15 mouse cellular contexts compared by ENCODE assay signal in genomic region chr4:55815832-55816231, GRCm38 (mm10).
DNase-seq lines count a peak whose midpoint lies in the region; ATAC-seq and TF ChIP-seq lines count a peak whose summit lies in the region.
"Had no signal": no experiment of that assay in that cellular context is flagged by ENCODE, and none has a peak within 500 bp of the region (broad histone marks: within the 10 kb centered on the region; RNA-seq: fewer than 3 reads in every experiment).

No protein-coding gene starts in this region.

- H3K4me3 ChIP-seq in midbrain, embryonic 11.5 days (ENCODE audit: low read depth, low read length): no peak overlapping the region
- H3K4me3 ChIP-seq in midbrain, postnatal 0 days (ENCODE audit: low read depth, low read length): no peak overlapping the region
- H3K4me3 ChIP-seq: forebrain, embryonic 15.5 days; limb, embryonic 12.5 days; neural tube, embryonic 12.5 days had no signal

- TF ChIP-seq CTCF in midbrain, postnatal 0 days (IDR thresholded peaks at IDR 0.05): no peak

- no peaks in the 10 kb centered on the region for H3K36me3 ChIP-seq in midbrain, embryonic 11.5 days (ENCODE audit: control insufficient read depth, insufficient read depth, low read length)
- H3K36me3 ChIP-seq in midbrain, postnatal 0 days (ENCODE audit: insufficient read depth, low read length): no peaks in the 10 kb centered on the region
- H3K36me3 ChIP-seq: forebrain, embryonic 15.5 days; G1E; limb, embryonic 12.5 days; neural tube, embryonic 12.5 days had no signal

- WGBS in midbrain, embryonic 11.5 days: 91% methylated on average over 3 of the region's 3 CpGs
- WGBS in midbrain, postnatal 0 days: 91% methylated on average over 3 of the region's 3 CpGs

- no peak overlapping the region for H3K27ac ChIP-seq in midbrain, embryonic 11.5 days (ENCODE audit: low read depth, low read length)
- H3K27ac ChIP-seq in midbrain, postnatal 0 days (ENCODE audit: low read depth, low read length): no peak overlapping the region
- H3K27ac ChIP-seq: forebrain, embryonic 15.5 days; limb, embryonic 12.5 days; neural tube, embryonic 12.5 days had no signal

- no peaks in the 10 kb centered on the region for H3K27me3 ChIP-seq in midbrain, embryonic 11.5 days (ENCODE audit: control insufficient read depth, insufficient read depth, low read length)
- no peaks in the 10 kb centered on the region for H3K27me3 ChIP-seq in midbrain, postnatal 0 days (ENCODE audit: insufficient read depth, low read length)
- H3K27me3 ChIP-seq: forebrain, embryonic 15.5 days; limb, embryonic 12.5 days; neural tube, embryonic 12.5 days had no signal

- peak; percentile 8 for DNase-seq in adrenal gland, adult 8-10 months
- DNase-seq in adrenal gland, adult 18-20 months (ENCODE audit: low spot score in 2 of 2): no peak
- DNase-seq in midbrain, embryonic 11.5 days (ENCODE audit: low spot score, missing footprints): peak; percentile 45
- DNase-seq in midbrain, postnatal 0 days (ENCODE audit: low spot score): no peak
- DNase-seq in lung, postnatal 14 days: peak; percentile 34
- no peak for DNase-seq in natural killer cell, adult 2 months (ENCODE audit: low spot score in 2 of 2)
- DNase-seq in retina, embryonic 14.5 days (ENCODE audit: low spot score): no peak
- DNase-seq in layer of hippocampus, adult 8-10 months (ENCODE audit: low spot score in 2 of 2): no peak
- DNase-seq: gastrocnemius, postnatal 36 days; retina, postnatal 1 day; spleen, adult 18-20 months had no signal

- no peaks in the 10 kb centered on the region for H3K4me1 ChIP-seq in midbrain, embryonic 11.5 days (ENCODE audit: control insufficient read depth, insufficient read depth, low read length)
- no peaks in the 10 kb centered on the region for H3K4me1 ChIP-seq in midbrain, postnatal 0 days (ENCODE audit: insufficient read depth, low read length)
- H3K4me1 ChIP-seq: forebrain, embryonic 15.5 days; limb, embryonic 12.5 days; neural tube, embryonic 12.5 days had no signal

- ATAC-seq in midbrain, embryonic 11.5 days (ENCODE audit: low FRiP score): no peak
- no peak for ATAC-seq in midbrain, postnatal 0 days (ENCODE audit: low FRiP score)
- ATAC-seq: forebrain, embryonic 15.5 days had no signal

- no peak overlapping the region for H3K4me2 ChIP-seq in midbrain, embryonic 11.5 days
- H3K4me2 ChIP-seq in midbrain, postnatal 0 days (ENCODE audit: low read depth, low read length, poor library complexity, severe bottlenecking): no peak overlapping the region
- H3K4me2 ChIP-seq: forebrain, embryonic 15.5 days; limb, embryonic 12.5 days; neural tube, embryonic 12.5 days had no signal

- no peak overlapping the region for H3K9ac ChIP-seq in midbrain, embryonic 11.5 days (ENCODE audit: low read length)
- no peak overlapping the region for H3K9ac ChIP-seq in midbrain, postnatal 0 days (replicated peaks; ENCODE audit: low read length, poor library complexity, severe bottlenecking)
- H3K9ac ChIP-seq: forebrain, embryonic 15.5 days; limb, embryonic 12.5 days; neural tube, embryonic 12.5 days had no signal

- no peaks in the 10 kb centered on the region for H3K9me3 ChIP-seq in midbrain, embryonic 11.5 days (ENCODE audit: control insufficient read depth, low read length)
- H3K9me3 ChIP-seq in midbrain, postnatal 0 days (ENCODE audit: low read length): no peaks in the 10 kb centered on the region
- H3K9me3 ChIP-seq: forebrain, embryonic 15.5 days; limb, embryonic 12.5 days; neural tube, embryonic 12.5 days had no signal

Comparison
In these comparisons a context has a peak if more than half of its experiments do, and no peak if none do; other contexts are left out.
1. DNase-seq: peak in adrenal gland, adult 8-10 months (single experiment), midbrain, embryonic 11.5 days (single experiment) and lung, postnatal 14 days (single experiment); none in adrenal gland, adult 18-20 months (0 of 2), midbrain, postnatal 0 days (single experiment), natural killer cell, adult 2 months (0 of 2), retina, embryonic 14.5 days (single experiment) and layer of hippocampus, adult 8-10 months (0 of 2).